Mouse (Mus musculus) limb, embryonic 11.5 days (tissue): Measurements from ENCODE around the gene Dock10. TPM values are rescaled to one million over a fixed set of nuclear protein-coding genes. Genes with fewer than 3 reads are reported as not detected.

Experiments
- ATAC-seq: fragments of 200-750 bp; cut with Nextera tagmentation; 2 replicates; pipeline ENCODE4 v1.8.0; 2017; ENCODE audit warnings: low read depth; ENCODE audit not compliant: insufficient number of reproducible peaks, low FRiP score, low TSS enrichment
- DNase-seq: peaks from one replicate; pipeline ENCODE4 v3.0.0-alpha.2; 2015; ENCODE audit warnings: low spot score
- H3K27ac ChIP-seq: fragments of 300-500 bp; sonication (generic); replicated peaks from 2 replicates; pipeline ENCODE4 v1.5.1; 2014; ENCODE audit warnings: low read depth, mild to moderate bottlenecking, low read length
- H3K27me3 ChIP-seq: fragments of 300-500 bp; sonication (generic); 2 replicates; pipeline ENCODE4 v1.6.1; 2014; ENCODE audit warnings: mild to moderate bottlenecking, low read length, mixed read lengths; ENCODE audit not compliant: control insufficient read depth, insufficient read depth
- H3K36me3 ChIP-seq: fragments of 300-500 bp; sonication (generic); 2 replicates; pipeline ENCODE4 v1.6.1; 2014; ENCODE audit warnings: mild to moderate bottlenecking, low read length, moderate library complexity, mixed read lengths; ENCODE audit not compliant: control insufficient read depth, insufficient read depth
- H3K4me1 ChIP-seq: fragments of 300-500 bp; sonication (generic); 2 replicates; pipeline ENCODE4 v1.6.1; 2014; ENCODE audit warnings: low read length, mixed read lengths; ENCODE audit not compliant: control insufficient read depth, insufficient read depth
- H3K4me2 ChIP-seq: fragments of 300-500 bp; sonication (generic); 2 replicates; pipeline ENCODE4 v1.6.1; 2014; ENCODE audit warnings: low read depth, mild to moderate bottlenecking, moderate library complexity; ENCODE audit not compliant: severe bottlenecking
- H3K4me3 ChIP-seq: fragments of 300-500 bp; sonication (generic); 2 replicates; pipeline ENCODE4 v1.5.1; 2014; ENCODE audit warnings: low read depth, low read length
- H3K9ac ChIP-seq: fragments of 300-500 bp; sonication (generic); 2 replicates; pipeline ENCODE4 v1.6.1; 2014; ENCODE audit warnings: mild to moderate bottlenecking, low read length
- H3K9me3 ChIP-seq: fragments of 300-500 bp; sonication (generic); 2 replicates; pipeline ENCODE4 v1.6.1; 2016; ENCODE audit warnings: low read length; ENCODE audit not compliant: control insufficient read depth
- whole genome bisulfite sequencing: fragments of 180-500 bp; shearing (Covaris S2); extraction: QIAGEN DNeasy Blood & Tissue Kit; methylation state at CpG from one replicate; pipeline ENCODE4 v1.1.7; 2014; 5-methylcytosine and 5-hydroxymethylcytosine counted together
- polyA plus RNA-seq: library from polyadenylated mRNA; unstranded; fragments of >200 nt; fragmentation: Nextera tagmentation; extraction: Ambion mirVana; gene quantifications from 2 replicates; pipeline ENCODE4 v1.2.1, GENCODE M21; 2014

Dock10 gene
- polyA plus RNA-seq, 1 experiment from 2014 or later: 5.4 TPM

DNA sequence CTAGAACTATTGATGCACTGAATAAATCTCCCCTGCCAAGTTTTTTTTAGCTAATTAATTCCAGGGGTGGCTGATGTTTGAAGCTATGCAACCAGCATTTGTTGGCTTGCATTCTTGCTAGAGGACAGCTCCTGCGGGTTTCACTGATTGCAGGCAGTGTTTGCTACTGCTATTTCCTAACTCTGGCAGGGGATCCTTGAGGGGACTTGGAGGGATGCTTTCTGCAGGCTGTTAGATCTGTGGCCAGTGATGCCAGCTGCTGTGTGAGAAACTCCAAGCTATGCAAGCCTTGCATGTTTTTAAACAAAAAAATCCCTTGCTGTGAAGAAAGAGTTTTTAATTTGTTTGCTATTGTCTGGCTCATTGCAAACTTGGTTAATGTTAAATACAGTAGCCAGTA lies 238.4 kb downstream of the Dock10 start:
- Histone ChIP-seq H3K36me3 (no peaks in the 10 kb centered on the region), H3K27ac (no peak overlapping the region), H3K9me3 (no peaks in the 10 kb centered on the region), H3K4me1 (no peaks in the 10 kb centered on the region), H3K4me2 (no peak overlapping the region), H3K9ac (no peak overlapping the region), H3K27me3 (no peaks in the 10 kb centered on the region), H3K4me3 (no peak overlapping the region)
- WGBS: 3% methylated on average over 1 of the region's 1 CpGs
- DNase-seq (no peak), ATAC-seq (no peak)

DNA sequence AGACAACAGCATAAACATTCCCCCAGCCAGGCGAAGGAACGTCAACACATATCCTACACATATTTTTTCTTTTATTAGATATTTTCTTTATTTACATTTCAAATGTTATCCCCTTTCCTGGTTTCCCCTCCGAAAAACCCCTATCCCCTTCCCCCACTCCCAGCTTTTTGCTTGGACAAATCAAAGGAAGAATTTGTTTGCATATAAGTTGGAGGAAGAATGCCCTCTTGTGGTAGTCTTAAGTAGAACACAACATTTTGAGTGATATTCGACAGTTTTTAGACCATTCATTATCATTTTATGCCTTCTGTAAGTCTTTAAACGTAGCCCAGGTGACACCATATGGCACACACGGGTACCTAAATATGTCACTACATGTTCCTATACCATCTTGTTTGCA lies 242.5 kb downstream of the Dock10 start:
- H3K27ac ChIP-seq: no peak overlapping the region
- H3K4me3 ChIP-seq: no peak overlapping the region
- H3K4me2 ChIP-seq: no peak overlapping the region
- ATAC-seq: no peak
- H3K9ac ChIP-seq: no peak overlapping the region
- no peaks in the 10 kb centered on the region for H3K4me1 ChIP-seq
- H3K9me3 ChIP-seq: no peaks in the 10 kb centered on the region
- no peaks in the 10 kb centered on the region for H3K36me3 ChIP-seq
- H3K27me3 ChIP-seq: no peaks in the 10 kb centered on the region
- no peak for DNase-seq
- WGBS: 48% methylated on average over 6 of the region's 6 CpGs

- 60% methylated on average over 8 of the region's 8 CpGs for WGBS
- Histone ChIP-seq H3K4me3 (no peak overlapping the region), H3K27me3 (no peaks in the 10 kb centered on the region), H3K9ac (no peak overlapping the region), H3K4me2 (no peak overlapping the region), H3K36me3 (no peaks in the 10 kb centered on the region), H3K9me3 (no peaks in the 10 kb centered on the region), H3K4me1 (no peaks in the 10 kb centered on the region), H3K27ac (no peak overlapping the region)
- no peak for DNase-seq
- ATAC-seq: no peak
These were observed 245.9 kb downstream of the Dock10 start for GRCm38 (mm10) chr1:80512210-80512948.

DNA sequence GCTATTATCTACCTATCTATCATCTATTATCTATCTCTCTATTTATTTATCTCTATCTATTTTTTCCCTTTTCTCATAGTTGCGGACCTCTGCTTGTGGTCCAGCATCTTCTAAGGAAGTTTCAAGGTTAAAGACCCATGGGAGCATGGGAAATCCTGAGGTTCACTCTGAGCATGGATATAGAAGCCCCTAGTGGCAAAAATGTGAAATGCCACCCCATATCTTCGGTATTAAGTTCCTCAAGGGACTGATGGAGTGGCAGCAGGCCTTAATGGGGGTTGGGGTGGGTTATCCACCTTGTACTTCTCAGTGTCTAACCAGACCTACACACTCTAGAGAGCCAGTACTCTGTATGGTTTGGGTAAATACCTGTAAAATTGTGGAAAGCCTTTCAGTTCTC lies 253.6 kb downstream of the Dock10 start:
- no peaks in the 10 kb centered on the region for H3K4me1 ChIP-seq
- no peak overlapping the region for H3K27ac ChIP-seq
- H3K4me3 ChIP-seq: no peak overlapping the region
- no peak overlapping the region for H3K4me2 ChIP-seq
- no peaks in the 10 kb centered on the region for H3K9me3 ChIP-seq
- no peak for ATAC-seq
- no peaks in the 10 kb centered on the region for H3K27me3 ChIP-seq
- 83% methylated on average over 2 of the region's 2 CpGs for WGBS
- DNase-seq: no peak
- H3K9ac ChIP-seq: no peak overlapping the region
- no peaks in the 10 kb centered on the region for H3K36me3 ChIP-seq

DNA sequence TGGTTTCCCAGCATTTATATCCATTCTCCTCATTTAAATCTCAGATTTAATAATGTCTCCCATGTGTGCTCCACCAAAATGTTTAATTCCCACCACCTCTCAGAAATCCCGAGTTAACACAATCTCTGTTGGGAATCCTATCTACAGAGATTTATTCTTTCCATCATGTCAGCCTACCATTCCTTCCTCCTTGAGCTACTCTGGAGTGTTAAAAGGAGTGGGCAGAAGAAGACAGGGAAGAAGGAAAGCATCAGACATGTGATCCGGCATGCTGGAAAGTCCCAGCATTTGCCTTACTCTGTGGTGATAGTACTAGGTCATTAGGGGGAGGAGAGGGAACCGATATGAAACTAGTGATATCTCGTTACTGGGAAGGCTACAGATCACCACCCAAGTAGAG lies 254.2 kb downstream of the Dock10 start:
- no peak overlapping the region for H3K27ac ChIP-seq
- no peaks in the 10 kb centered on the region for H3K9me3 ChIP-seq
- ATAC-seq (no peak), DNase-seq (no peak)
- no peak overlapping the region for H3K9ac ChIP-seq
- H3K4me3 ChIP-seq: no peak overlapping the region
- no peak overlapping the region for H3K4me2 ChIP-seq
- H3K36me3 ChIP-seq: no peaks in the 10 kb centered on the region
- H3K27me3 ChIP-seq: no peaks in the 10 kb centered on the region
- 88% methylated on average over 4 of the region's 4 CpGs for WGBS
- no peaks in the 10 kb centered on the region for H3K4me1 ChIP-seq

DNA sequence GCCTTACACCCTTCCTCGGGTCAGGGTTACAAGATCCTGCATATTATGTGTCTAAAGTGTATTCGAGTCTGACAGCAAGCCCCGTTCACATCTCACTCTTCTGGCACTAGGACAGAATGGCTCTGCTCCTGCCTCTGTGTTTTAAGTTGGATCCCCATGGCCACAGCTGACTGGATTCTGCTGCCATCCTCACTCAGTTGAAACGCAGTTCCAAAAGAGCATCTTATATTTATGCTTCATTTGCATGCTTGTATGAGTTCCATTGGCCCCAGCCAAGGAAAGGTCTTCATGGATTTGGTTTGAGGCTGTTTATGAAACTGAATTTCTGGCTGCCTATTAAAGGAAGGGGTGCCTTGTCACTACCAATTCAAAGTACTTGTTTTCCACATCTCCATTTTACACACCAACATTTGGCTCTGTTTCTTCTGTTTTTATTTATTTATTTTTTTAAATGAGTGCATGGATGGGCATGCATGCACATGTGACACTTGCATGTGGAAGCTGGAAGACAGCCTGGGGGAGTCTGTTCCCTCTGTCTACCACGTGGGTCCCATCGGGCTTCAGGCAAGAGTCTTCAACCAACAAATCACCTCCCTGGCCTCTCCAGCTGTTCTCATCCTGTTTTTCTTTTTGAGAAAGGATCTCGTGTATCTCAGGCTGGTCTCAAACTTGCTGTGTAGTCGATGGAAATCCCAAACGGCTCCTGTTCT lies 255.7 kb downstream of the Dock10 start:
- Histone ChIP-seq H3K27me3 (no peaks in the 10 kb centered on the region), H3K4me2 (no peak overlapping the region), H3K36me3 (no peaks in the 10 kb centered on the region), H3K27ac (no peak overlapping the region), H3K9ac (no peak overlapping the region), H3K4me1 (no peaks in the 10 kb centered on the region), H3K4me3 (no peak overlapping the region), H3K9me3 (no peaks in the 10 kb centered on the region)
- 84% methylated on average over 9 of the region's 9 CpGs for WGBS
- ATAC-seq: no peak
- no peak for DNase-seq

DNA sequence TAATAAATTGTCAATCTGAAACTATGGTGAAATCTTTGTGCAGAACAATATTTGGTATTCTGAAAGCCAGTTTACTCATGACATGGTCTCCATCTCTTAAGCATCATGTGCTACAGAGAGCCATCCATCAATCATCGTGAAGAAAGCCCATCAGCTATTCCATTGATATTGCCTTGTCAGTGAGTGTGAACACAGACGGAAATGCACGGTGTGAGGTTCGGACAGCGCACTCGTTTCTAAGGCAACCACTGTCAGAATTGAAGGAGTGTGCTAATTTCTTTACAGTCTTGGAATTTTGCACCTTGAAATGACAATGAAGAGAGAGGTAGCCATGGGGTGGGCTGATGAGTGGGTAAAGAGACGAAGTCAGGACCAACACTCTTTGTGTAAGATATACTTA lies 259.1 kb downstream of the Dock10 start:
- Histone ChIP-seq H3K27me3 (no peaks in the 10 kb centered on the region), H3K9ac (no peak overlapping the region), H3K27ac (no peak overlapping the region), H3K9me3 (no peaks in the 10 kb centered on the region), H3K4me3 (no peak overlapping the region), H3K4me2 (no peak overlapping the region), H3K36me3 (no peaks in the 10 kb centered on the region), H3K4me1 (no peaks in the 10 kb centered on the region)
- DNase-seq (no peak), ATAC-seq (no peak)
- 90% methylated on average over 7 of the region's 7 CpGs for WGBS

- H3K27me3 ChIP-seq: no peaks in the 10 kb centered on the region
- no peaks in the 10 kb centered on the region for H3K36me3 ChIP-seq
- H3K4me2 ChIP-seq: no peak overlapping the region
- H3K9me3 ChIP-seq: no peaks in the 10 kb centered on the region
- H3K9ac ChIP-seq: no peak overlapping the region
- no peak overlapping the region for H3K27ac ChIP-seq
- WGBS: 85% methylated on average over 4 of the region's 4 CpGs
- ATAC-seq: no peak
- H3K4me3 ChIP-seq: no peak overlapping the region
- H3K4me1 ChIP-seq: no peaks in the 10 kb centered on the region
- DNase-seq: no peak
These were observed 262.0 kb downstream of the Dock10 start for GRCm38 (mm10) chr1:80496360-80496759.
